Mouse (Mus musculus) left cerebral cortex, postnatal 36 days (tissue): Measurements from ENCODE around the gene Gtf2h3. TPM values are rescaled to one million over a fixed set of nuclear protein-coding genes. Genes with fewer than 3 reads are reported as not detected.
"Not testable (repeated sequence)": the region's sequence is repeated elsewhere in the genome, so short reads cannot be mapped to it uniquely, and the experiment has no call there.

ENCODE experiments used
- DNase-seq, 2 experiments: peaks; one replicate each; pipeline ENCODE4 v3.0.0; 2021 to 2022; ENCODE audit warnings: low spot score in 2 of 2, mixed read lengths in 1 of 2
- intact Hi-C: fragments of 180-260 bp; cut with DNase I; formaldehyde crosslinking; loops from one replicate; pipeline ENCODE4 v1.15.1; 2025
- total RNA-seq, 2 experiments: library from RNA; stranded (reverse); gene quantifications; 2 replicates each; pipeline ENCODE4 v1.2.3; 2021

Gene Gtf2h3
- total RNA-seq, 2 experiments from 2014 or later: 26.7 to 32.8 TPM

DNA sequence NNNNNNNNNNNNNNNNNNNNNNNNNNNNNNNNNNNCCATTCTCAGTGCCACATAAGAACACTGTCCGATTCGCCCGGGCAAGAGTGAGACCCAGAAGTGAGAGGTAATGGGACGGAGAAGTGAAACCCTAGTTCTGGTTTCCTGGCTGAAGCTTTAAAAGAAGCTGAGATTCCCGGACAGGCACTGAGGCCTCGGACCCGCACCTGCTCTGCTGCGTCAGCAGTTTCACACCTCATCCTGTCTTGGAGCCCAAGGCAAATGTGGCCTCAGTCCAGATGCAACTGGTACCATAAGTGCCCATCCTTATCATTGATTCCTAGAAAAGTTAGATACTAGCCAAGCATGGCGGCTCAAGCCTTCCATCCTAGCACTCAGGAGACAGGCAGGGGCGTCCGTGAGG lies 52.7 kb downstream of the Gtf2h3 start:
- no peak for DNase-seq
- intact Hi-C loops: no loop called here

DNA sequence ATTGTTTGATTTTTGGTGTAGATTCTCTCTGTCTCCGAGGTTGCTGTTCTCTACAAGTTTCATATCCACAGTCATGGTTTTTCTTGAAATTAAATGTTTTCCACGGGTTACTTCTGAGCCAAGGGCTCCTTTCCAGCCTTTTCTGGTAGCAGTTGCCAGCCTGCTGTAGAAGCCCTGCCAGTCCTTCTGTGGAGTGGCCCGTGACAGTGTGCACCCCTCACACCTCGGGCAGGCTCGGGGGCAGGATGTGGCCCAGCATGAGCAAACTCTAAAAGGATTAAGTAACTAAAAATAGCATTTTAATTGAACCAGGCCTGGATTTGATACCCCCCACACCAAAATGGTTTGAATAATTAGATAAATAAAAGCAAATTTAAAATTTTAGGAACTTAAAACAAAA lies 53.5 kb downstream of the Gtf2h3 start:
- intact Hi-C loops: no loop called here
- no peak for DNase-seq

DNA sequence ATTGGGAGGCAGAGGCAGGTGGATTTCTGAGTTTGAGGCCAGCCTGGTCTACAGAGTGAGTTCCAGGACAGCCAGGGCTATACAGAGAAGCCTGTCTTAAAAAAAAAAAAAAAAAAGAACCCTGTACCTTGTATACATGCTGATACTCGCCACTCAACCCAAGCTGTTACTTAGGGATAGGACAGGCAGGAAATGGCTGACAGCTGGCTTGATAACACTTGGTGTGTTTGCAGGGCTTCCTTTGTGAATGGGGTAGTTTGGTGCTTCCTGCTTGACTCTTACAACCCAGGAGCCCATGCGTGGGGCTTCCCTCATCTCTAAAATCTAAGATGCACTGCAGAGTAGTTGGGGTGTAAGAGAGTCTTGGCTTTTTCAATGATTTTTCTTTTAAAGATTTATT lies 54.5 kb downstream of the Gtf2h3 start:
- intact Hi-C loops: no loop called here
- DNase-seq: no peak

GRCm38 (mm10) chr5:124635068-124635467 lies 56.1 kb downstream of the Gtf2h3 start:
- DNase-seq, intact Hi-C loops: not testable (repeated sequence)

GRCm38 (mm10) chr5:124636139-124636538 lies 57.2 kb downstream of the Gtf2h3 start:
- intact Hi-C loops: no loop called here
- DNase-seq: no peak

DNA sequence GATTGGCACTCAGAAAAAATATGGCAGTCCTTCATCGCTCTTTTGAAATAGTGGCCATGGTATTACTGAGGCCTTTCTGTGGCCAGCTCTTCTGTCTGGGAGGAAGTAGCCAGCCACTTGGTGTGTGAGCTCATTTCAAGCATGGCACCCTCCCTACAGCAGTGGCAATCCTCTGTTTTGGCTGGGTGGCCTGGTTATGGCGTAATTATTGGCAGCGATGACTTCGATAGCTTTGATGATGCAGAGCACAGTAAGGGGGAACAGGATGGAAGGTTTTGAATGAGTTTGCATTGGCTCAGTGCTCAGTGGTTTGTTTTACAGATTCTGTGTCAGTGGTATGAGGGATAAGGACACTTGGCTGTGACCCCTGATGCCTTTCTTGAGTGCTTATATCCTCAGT lies 57.8 kb downstream of the Gtf2h3 start:
- intact Hi-C loops: no loop called here
- DNase-seq: no peak

DNA sequence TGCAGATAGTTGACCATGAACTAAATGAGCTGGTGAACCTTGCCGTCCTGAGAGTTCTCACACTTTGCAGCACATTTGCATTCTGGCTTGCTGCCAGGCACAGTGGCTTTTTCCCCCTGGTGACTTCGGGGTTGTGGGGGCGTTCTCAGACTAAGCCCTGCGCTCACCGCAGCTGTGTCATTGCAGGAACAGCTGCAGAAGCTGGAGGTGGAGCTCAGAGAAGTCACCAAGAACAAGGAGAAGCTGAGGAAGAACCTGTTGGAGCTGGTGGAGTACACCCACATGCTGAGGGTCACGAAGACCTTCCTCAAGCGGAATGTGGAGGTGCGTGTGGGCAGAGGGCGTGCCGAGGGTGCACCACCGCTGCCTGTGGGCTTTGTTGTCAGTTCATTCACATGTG lies 58.4 kb downstream of the Gtf2h3 start:
- intact Hi-C loops: no loop called here
- DNase-seq: peak in 1 of 2 experiments; percentile 15

- DNase-seq: no peak
- intact Hi-C loops: no loop called here
Measured at GRCm38 (mm10) chr5:124637836-124638235, 58.9 kb downstream of the Gtf2h3 start.

Other genes starting within 250 kb of the Gtf2h3 start
- 100 to 1,000 TPM; 142 to 165 TPM for gene Cdk2ap1, start 216.1 kb upstream of the Gtf2h3 start, total RNA-seq
- 100 to 1,000 TPM; 152 to 175 TPM for gene Sbno1, start 153.1 kb upstream of the Gtf2h3 start, total RNA-seq
- 10 to 100 TPM; 55.1 to 67.8 TPM for gene Kmt5a, start 139.2 kb upstream of the Gtf2h3 start, total RNA-seq
- gene Rilpl2, start 100.8 kb upstream of the Gtf2h3 start, total RNA-seq: 10 to 100 TPM; 18.8 to 20.5 TPM
- 10 to 100 TPM; 22.7 to 28.0 TPM for gene Snrnp35, start 96.0 kb upstream of the Gtf2h3 start, total RNA-seq
- 10 to 100 TPM; 65.9 to 97.7 TPM for gene Rilpl1, start 47.7 kb upstream of the Gtf2h3 start, total RNA-seq
- 10 to 100 TPM; 97.9 to 98.5 TPM for gene Tmed2, start 38.4 kb upstream of the Gtf2h3 start, total RNA-seq
- gene Ddx55, start 26.3 kb upstream of the Gtf2h3 start, total RNA-seq: 10 to 100 TPM; 23.9 to 31.0 TPM
- 10 to 100 TPM; 37.6 to 37.9 TPM for gene Eif2b1, start within 50 bp of the Gtf2h3 start, total RNA-seq
- 10 to 100 TPM; 57.8 to 64.7 TPM for gene Atp6v0a2, start 49.4 kb downstream of the Gtf2h3 start, total RNA-seq
- gene Dnah10, start 145.9 kb downstream of the Gtf2h3 start, total RNA-seq: under 1 TPM; 0.25 to 0.57 TPM